Mouse (Mus musculus) cerebellum, adult 2 months (tissue): ENCODE measurements at regions not wholly inside any gene's neighbourhood (a gene's known extent, or its start where the extent isn't known, plus 50 kb on each side); places are given as distances from the start of the nearest gene placed in this dataset.

ENCODE experiments used
- CTCF ChIP-seq: fragments of 200-500 bp; IDR thresholded peaks from 2 replicates; pipeline ENCODE4 v1.5.1; 2011; ENCODE audit warnings: low read depth, mild to moderate bottlenecking, control low read depth, low read length, moderate library complexity, borderline replicate concordance; ENCODE audit not compliant: insufficient read depth
- POLR2A ChIP-seq: fragments of 200-500 bp; IDR thresholded peaks from 2 replicates; pipeline ENCODE4 v1.6.1; 2011; ENCODE audit warnings: low read length, control low read depth, borderline replicate concordance; ENCODE audit not compliant: insufficient read depth

DNA sequence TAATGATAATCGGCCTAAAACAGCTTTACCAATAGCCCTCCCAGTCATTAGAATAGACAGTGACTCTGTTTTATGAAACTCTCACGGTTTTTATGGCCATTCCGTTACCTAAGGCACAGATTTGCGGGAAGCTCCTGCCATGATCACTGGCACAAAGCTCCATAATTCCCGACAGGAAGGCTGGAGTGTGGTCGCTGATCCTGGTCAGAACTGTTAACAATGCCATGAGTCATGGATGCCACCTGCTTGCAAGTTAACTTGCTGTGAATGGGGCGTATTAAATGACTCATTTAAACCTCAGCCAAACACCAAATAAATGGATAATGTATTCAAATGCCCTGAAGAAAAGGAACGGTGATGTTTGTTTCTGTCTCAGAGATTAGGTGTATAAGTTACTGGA is 559.9 kb upstream of the Map3k7 start:
- TF ChIP-seq CTCF, result no peak
- no peak for TF ChIP-seq POLR2A
